Mouse (Mus musculus) T-helper 17 cell (primary cell): Measurements from ENCODE around the gene Arid5a.

Source experiments
- in situ Hi-C, 2 experiments: fragments of 300-600 bp; cut with MboI, MseI; formaldehyde crosslinking; loops; 1 replicate in 1 of 2; 2 replicates in 1 of 2; pipeline ENCODE4 v1.15.1; 2025; ENCODE audit warnings: high pct_unique_total_duplicates in 2 of 2

Gene Arid5a

GRCm38 (mm10) chr1:36307495-36308280 is at the start of gene Arid5a:
Gene Arid5a, plus strand, starts transcription at chr1:36307733.
- in situ Hi-C loops = no loop called here

- in situ Hi-C loops = no loop called here
Measured at GRCm38 (mm10) chr1:36258631-36259030, 48.9 kb upstream of the Arid5a start.

- in situ Hi-C loops = no loop called here
Measured at GRCm38 (mm10) chr1:36259281-36259680, 48.3 kb upstream of the Arid5a start.

- in situ Hi-C loops = no loop called here
Measured at GRCm38 (mm10) chr1:36260418-36260817, 47.1 kb upstream of the Arid5a start.

- in situ Hi-C loops = no loop called here
Measured at GRCm38 (mm10) chr1:36261708-36262504, 45.6 kb upstream of the Arid5a start.

GRCm38 (mm10) chr1:36263833-36264488 is 43.6 kb upstream of the Arid5a start:
- in situ Hi-C loops = no loop called here

- in situ Hi-C loops = no loop called here
Measured at GRCm38 (mm10) chr1:36266293-36266692, 41.2 kb upstream of the Arid5a start.

- in situ Hi-C loops = no loop called here
Measured at GRCm38 (mm10) chr1:36267595-36267994, 39.9 kb upstream of the Arid5a start.

- in situ Hi-C loops = no loop called here
Measured at GRCm38 (mm10) chr1:36269121-36269795, 38.3 kb upstream of the Arid5a start.

- in situ Hi-C loops = no loop called here
Measured at GRCm38 (mm10) chr1:36270666-36271065, 36.9 kb upstream of the Arid5a start.

GRCm38 (mm10) chr1:36271516-36272230 is 35.9 kb upstream of the Arid5a start:
- in situ Hi-C loops = no loop called here

GRCm38 (mm10) chr1:36272546-36272945 is 35.0 kb upstream of the Arid5a start:
- in situ Hi-C loops = no loop called here

GRCm38 (mm10) chr1:36273288-36273687 is 34.2 kb upstream of the Arid5a start:
- in situ Hi-C loops = no loop called here

GRCm38 (mm10) chr1:36274455-36274854 is 33.1 kb upstream of the Arid5a start, which contains the start of gene Neurl3:
Gene Neurl3, minus strand, starts transcription at chr1:36274679.
- in situ Hi-C loops = no loop called here

- in situ Hi-C loops = loop anchor here in 1 of 2 experiments (5.0 to 25.0 kb wide), 2 partner anchors 209 to 1439 kb away; partner anchors contain the start of genes Fam168b, Hs6st1 and Plekhb2
Measured at GRCm38 (mm10) chr1:36275635-36276389, 31.7 kb upstream of the Arid5a start.

GRCm38 (mm10) chr1:36277267-36278060 is 30.1 kb upstream of the Arid5a start:
- in situ Hi-C loops = loop anchor here in 1 of 2 experiments (5.0 to 25.0 kb wide), 2 partner anchors 210 to 1440 kb away; partner anchors contain the start of genes Fam168b, Hs6st1 and Plekhb2

- in situ Hi-C loops = loop anchor here in 1 of 2 experiments (5.0 to 25.0 kb wide), 2 partner anchors 212 to 1442 kb away; partner anchors contain the start of genes Fam168b, Hs6st1 and Plekhb2
Measured at GRCm38 (mm10) chr1:36279202-36279601, 28.3 kb upstream of the Arid5a start.

GRCm38 (mm10) chr1:36280938-36281337 is 26.6 kb upstream of the Arid5a start:
- in situ Hi-C loops = loop anchor here (5.0 to 25.0 kb wide), 3 partner anchors 54 to 1444 kb away; partner anchors contain the start of genes Fam168b (in 1 of the 2) and Plekhb2 (in 1 of the 2)

- in situ Hi-C loops = loop anchor here (5.0 to 25.0 kb wide), 3 partner anchors 55 to 1445 kb away; partner anchors contain the start of genes Fam168b (in 1 of the 2) and Plekhb2 (in 1 of the 2)
Measured at GRCm38 (mm10) chr1:36281849-36282248, 25.7 kb upstream of the Arid5a start.
